In the genomic region with DNA sequence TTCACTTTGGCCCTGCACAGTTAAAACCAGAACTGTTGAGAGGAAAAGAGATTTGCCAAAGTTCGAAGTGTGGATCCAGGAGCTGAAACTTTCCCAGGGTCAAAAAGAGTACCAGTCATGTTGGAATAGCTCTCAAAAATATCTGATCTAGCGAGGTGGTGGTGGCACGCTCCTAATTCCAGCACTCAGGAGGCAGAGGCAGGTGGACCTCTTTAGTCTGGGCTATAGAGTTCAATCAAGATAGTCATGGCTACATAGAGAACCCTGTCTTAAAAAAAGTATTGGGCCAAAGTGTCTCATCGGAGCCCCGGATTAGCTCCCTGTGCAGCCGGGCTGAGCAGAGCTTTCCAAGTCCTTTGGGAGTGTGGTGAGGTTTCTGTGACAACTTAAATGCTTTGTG, we compare ENCODE assay signal across 8 mouse cellular contexts. TPM values are rescaled to one million over a fixed set of nuclear protein-coding genes. Genes with fewer than 3 reads are reported as not detected.
A peak's percentile ranks its signal among the peaks of the same experiment; 100 is the strongest.
DNase-seq lines count a peak whose midpoint lies in the region; ATAC-seq lines count a peak whose summit lies in the region.

No protein-coding gene starts in this region.

- H3K4me2 ChIP-seq in kidney, embryonic 15.5 days: peak overlapping the region; percentile 68
- H3K4me2 ChIP-seq in hindbrain, embryonic 15.5 days: peak overlapping the region; percentile 86
- peak overlapping the region; percentile 85 for H3K4me2 ChIP-seq in midbrain, embryonic 14.5 days (ENCODE audit: low read length)

- peak overlapping the region; percentile 96 for H3K27ac ChIP-seq in kidney, embryonic 15.5 days
- H3K27ac ChIP-seq in embryonic facial prominence, embryonic 10.5 days (replicated peaks): peak overlapping the region; percentile 96
- peak overlapping the region; percentile 99 for H3K27ac ChIP-seq in hindbrain, embryonic 15.5 days (replicated peaks)
- H3K27ac ChIP-seq in midbrain, embryonic 14.5 days (replicated peaks; ENCODE audit: low read depth, low read length): no peak overlapping the region

- 73% methylated on average over 6 of the region's 6 CpGs for WGBS in kidney, embryonic 15.5 days
- WGBS in embryonic facial prominence, embryonic 10.5 days: 71% methylated on average over 6 of the region's 6 CpGs
- WGBS in hindbrain, embryonic 15.5 days: 59% methylated on average over 6 of the region's 6 CpGs
- WGBS in midbrain, embryonic 14.5 days: 47% methylated on average over 6 of the region's 6 CpGs

- H3K36me3 ChIP-seq in kidney, embryonic 15.5 days: no peaks in the 10 kb centered on the region
- H3K36me3 ChIP-seq in embryonic facial prominence, embryonic 10.5 days (replicated peaks): peaks cover 11% of the 10 kb centered on the region; the same call in 1 of the 2 replicates
- H3K36me3 ChIP-seq in hindbrain, embryonic 15.5 days: no peaks in the 10 kb centered on the region
- H3K36me3 ChIP-seq in midbrain, embryonic 14.5 days (ENCODE audit: control insufficient read depth, insufficient read depth, low read length): peaks cover 2% of the 10 kb centered on the region; the same call in 1 of the 2 replicates

- H3K4me1 ChIP-seq in kidney, embryonic 15.5 days: peaks cover 46% of the 10 kb centered on the region
- H3K4me1 ChIP-seq in embryonic facial prominence, embryonic 10.5 days: peaks cover 37% of the 10 kb centered on the region
- peaks cover 55% of the 10 kb centered on the region for H3K4me1 ChIP-seq in hindbrain, embryonic 15.5 days (replicated peaks)
- peaks cover 42% of the 10 kb centered on the region for H3K4me1 ChIP-seq in midbrain, embryonic 14.5 days (ENCODE audit: control insufficient read depth, insufficient read depth, low read length)

- ATAC-seq in kidney, embryonic 15.5 days (replicated peaks; ENCODE audit: low FRiP score): no peak
- ATAC-seq in hindbrain, embryonic 15.5 days (ENCODE audit: low FRiP score, low read depth): no peak
- ATAC-seq in midbrain, embryonic 14.5 days (ENCODE audit: low FRiP score, low TSS enrichment): no peak

- H3K4me3 ChIP-seq in kidney, embryonic 15.5 days (replicated peaks): peak overlapping the region; percentile 69
- H3K4me3 ChIP-seq in embryonic facial prominence, embryonic 10.5 days: peak overlapping the region; percentile 85
- peak overlapping the region; percentile 77 for H3K4me3 ChIP-seq in hindbrain, embryonic 15.5 days
- peak overlapping the region; percentile 81 for H3K4me3 ChIP-seq in midbrain, embryonic 14.5 days (replicated peaks; ENCODE audit: low read depth, low read length)

- H3K9ac ChIP-seq in kidney, embryonic 15.5 days: peak overlapping the region; percentile 89; the same call in 1 of the 2 replicates
- peak overlapping the region; percentile 90 for H3K9ac ChIP-seq in hindbrain, embryonic 15.5 days
- H3K9ac ChIP-seq in midbrain, embryonic 14.5 days (replicated peaks; ENCODE audit: low read length): peak overlapping the region; percentile 88; the same call in 1 of the 2 replicates

- H3K27me3 ChIP-seq in kidney, embryonic 15.5 days: no peaks in the 10 kb centered on the region
- H3K27me3 ChIP-seq in embryonic facial prominence, embryonic 10.5 days (replicated peaks; ENCODE audit: low read depth, poor library complexity, severe bottlenecking): no peaks in the 10 kb centered on the region
- H3K27me3 ChIP-seq in hindbrain, embryonic 15.5 days: no peaks in the 10 kb centered on the region
- H3K27me3 ChIP-seq in midbrain, embryonic 14.5 days (ENCODE audit: control insufficient read depth, insufficient read depth, low read length): no peaks in the 10 kb centered on the region

- no peaks in the 10 kb centered on the region for H3K9me3 ChIP-seq in kidney, embryonic 15.5 days (replicated peaks)
- no peaks in the 10 kb centered on the region for H3K9me3 ChIP-seq in embryonic facial prominence, embryonic 10.5 days
- H3K9me3 ChIP-seq in hindbrain, embryonic 15.5 days: no peaks in the 10 kb centered on the region
- no peaks in the 10 kb centered on the region for H3K9me3 ChIP-seq in midbrain, embryonic 14.5 days (ENCODE audit: control insufficient read depth, low read length)

- DNase-seq in kidney, adult 8-10 months: no peak
- DNase-seq in embryonic facial prominence, embryonic 10.5 days (ENCODE audit: low spot score): no peak
- no peak for DNase-seq in midbrain, embryonic 14.5 days
- no peak for DNase-seq in spleen, postnatal 14 days (ENCODE audit: low spot score in 2 of 2)
- DNase-seq in retina, postnatal 1 day: no peak
- no peak for DNase-seq in natural killer cell, adult 2 months (ENCODE audit: low spot score in 2 of 2)

RNA-seq across cellular contexts. Expression of a gene that starts 1.7 kb away (rescaled TPM):
- 36.7 and 40.5 TPM in 2 replicates for polyA plus RNA-seq in kidney, embryonic 15.5 days (2015; fragmentation: Nextera tagmentation; extraction: Ambion mirVana)
- 22.9 and 25.1 TPM in 2 replicates for polyA plus RNA-seq in embryonic facial prominence, embryonic 10.5 days (2016; fragmentation: Nextera tagmentation; extraction: Ambion mirVana)
- 33.9 and 36.7 TPM in 2 replicates for polyA plus RNA-seq in hindbrain, embryonic 15.5 days (2015; fragmentation: Nextera tagmentation; extraction: Ambion mirVana)
- polyA plus RNA-seq in midbrain, embryonic 14.5 days (2014; fragmentation: Nextera tagmentation; extraction: Ambion mirVana): 21.1 and 26.0 TPM in 2 replicates

RNA-seq across cellular contexts. Expression of a gene that starts 46.4 kb away (rescaled TPM):
- polyA plus RNA-seq in kidney, embryonic 15.5 days (2015; fragmentation: Nextera tagmentation; extraction: Ambion mirVana): 261 TPM in 2 replicates
- 242 and 244 TPM in 2 replicates for polyA plus RNA-seq in embryonic facial prominence, embryonic 10.5 days (2016; fragmentation: Nextera tagmentation; extraction: Ambion mirVana)
- polyA plus RNA-seq in hindbrain, embryonic 15.5 days (2015; fragmentation: Nextera tagmentation; extraction: Ambion mirVana): 445 and 471 TPM in 2 replicates
- 419 and 525 TPM in 2 replicates for polyA plus RNA-seq in midbrain, embryonic 14.5 days (2014; fragmentation: Nextera tagmentation; extraction: Ambion mirVana)

RNA-seq across cellular contexts. Expression of a gene that starts 46.5 kb away (rescaled TPM):
- 46.5 and 49.6 TPM in 2 replicates for polyA plus RNA-seq in kidney, embryonic 15.5 days (2015; fragmentation: Nextera tagmentation; extraction: Ambion mirVana)
- 67.7 and 73.5 TPM in 2 replicates for polyA plus RNA-seq in embryonic facial prominence, embryonic 10.5 days (2016; fragmentation: Nextera tagmentation; extraction: Ambion mirVana)
- 37.2 and 38.1 TPM in 2 replicates for polyA plus RNA-seq in hindbrain, embryonic 15.5 days (2015; fragmentation: Nextera tagmentation; extraction: Ambion mirVana)
- 32.2 and 40.3 TPM in 2 replicates for polyA plus RNA-seq in midbrain, embryonic 14.5 days (2014; fragmentation: Nextera tagmentation; extraction: Ambion mirVana)
